Mouse (Mus musculus): ENCODE results near the gene Zfp12. TPM values are rescaled to one million over a fixed set of nuclear protein-coding genes. Genes with fewer than 3 reads are reported as not detected.

Zfp12 gene
- total and polyA plus RNA-seq, 3 experiments: 12.8 to 18.8 (median 13.1) TPM

GRCm38 (mm10) chr5:143222287-143222686 is 12.7 kb upstream of the Zfp12 start:
- Histone ChIP-seq H3K36me3 (replicated peaks in 1 of 2; ENCODE audit: control insufficient read depth in 1 of 2, insufficient read depth in 1 of 2, low read length in 1 of 2) (no peaks in the 10 kb centered on the region), H3K4me2 (ENCODE audit: insufficient read depth, low read depth, poor library complexity, severe bottlenecking) (no peak overlapping the region), H3K9ac (ENCODE audit: insufficient read depth, low read depth) (no peak overlapping the region), H3K9me3 (replicated peaks; ENCODE audit: low read length) (peaks cover 4% of the 10 kb centered on the region), H3K27ac (ENCODE audit: insufficient read depth, low read depth) (no peak overlapping the region), H3K4me3 (replicated peaks in 1 of 3; ENCODE audit: low read depth in 2 of 3, low read length in 2 of 3, poor library complexity in 1 of 3) (no peak overlapping the region), H3K4me1 (ENCODE audit: control insufficient read depth in 1 of 2, insufficient read depth in 2 of 2) (no peaks in the 10 kb centered on the region), H3K79me2 (replicated peaks; ENCODE audit: control insufficient read depth, extremely low read depth, insufficient read depth, poor library complexity, severe bottlenecking) (no peaks in the 10 kb centered on the region), H3K27me3 (replicated peaks) (peaks cover 14% of the 10 kb centered on the region)
- TF ChIP-seq HCFC1 (IDR thresholded peaks at IDR 0.05; ENCODE audit: low read depth, low read length) (no peak), NRF1 (IDR thresholded peaks at IDR 0.05; ENCODE audit: low read depth, low read length) (no peak), ZNF384 (IDR thresholded peaks at IDR 0.05; ENCODE audit: low read depth, low read length) (peak; percentile 65), CHD2 (IDR thresholded peaks at IDR 0.05; ENCODE audit: low read length) (no peak), TBP (conservative IDR thresholded peaks at IDR 0.05; ENCODE audit: low read depth, low read length) (no peak), E2F4 (IDR thresholded peaks at IDR 0.05; ENCODE audit: insufficient replicate concordance, low read depth, low read length) (no peak), USF1 (IDR thresholded peaks at IDR 0.05; ENCODE audit: low read depth, low read length) (no peak)
- dilution Hi-C loops (cut with MboI; ENCODE audit: extremely low pct_ligation_motif_present, extremely low pct_unique_long_range_greater_than_20kb, low sequenced_read_pairs) (no loop called here), in situ Hi-C loops (cut with MboI; ENCODE audit: low pct_ligation_motif_present, low pct_unique_long_range_greater_than_20kb, low sequenced_read_pairs) (no loop called here)
- DNase-seq (ENCODE audit: extremely low read depth): no peak

- H3K79me2 ChIP-seq (replicated peaks; ENCODE audit: control insufficient read depth, extremely low read depth, insufficient read depth, poor library complexity, severe bottlenecking): no peaks in the 10 kb centered on the region
- no peak for DNase-seq (ENCODE audit: extremely low read depth)
- no peak within 1 kb of the TSS for H3K4me2 ChIP-seq (ENCODE audit: insufficient read depth, low read depth, poor library complexity, severe bottlenecking)
- no peak within 1 kb of the TSS for H3K4me3 ChIP-seq (replicated peaks in 1 of 3; ENCODE audit: low read depth in 2 of 3, low read length in 2 of 3, poor library complexity in 1 of 3)
- no peaks in the 10 kb centered on the region for H3K4me1 ChIP-seq (ENCODE audit: control insufficient read depth in 1 of 2, insufficient read depth in 2 of 2)
- H3K27me3 ChIP-seq (replicated peaks): peaks cover 19% of the 10 kb centered on the region
- peaks cover 18% of the 10 kb centered on the region for H3K9me3 ChIP-seq (replicated peaks; ENCODE audit: low read length)
- H3K9ac ChIP-seq (ENCODE audit: insufficient read depth, low read depth): no peak within 1 kb of the TSS
- H3K36me3 ChIP-seq (replicated peaks in 1 of 2; ENCODE audit: control insufficient read depth in 1 of 2, insufficient read depth in 1 of 2, low read length in 1 of 2): no peaks in the 10 kb centered on the region
- in situ Hi-C loops (cut with MboI; ENCODE audit: low pct_ligation_motif_present, low pct_unique_long_range_greater_than_20kb, low sequenced_read_pairs) (no loop called here), dilution Hi-C loops (cut with MboI; ENCODE audit: extremely low pct_ligation_motif_present, extremely low pct_unique_long_range_greater_than_20kb, low sequenced_read_pairs) (no loop called here)
- H3K27ac ChIP-seq (ENCODE audit: insufficient read depth, low read depth): no peak within 1 kb of the TSS
- TF ChIP-seq ZKSCAN1 (IDR thresholded peaks at IDR 0.05; ENCODE audit: borderline replicate concordance, low read depth, low read length): no peak
- TF ChIP-seq KAT2A (IDR thresholded peaks at IDR 0.05; ENCODE audit: insufficient replicate concordance, low read length): no peak
- no peak for TF ChIP-seq SMC3 (IDR thresholded peaks at IDR 0.05; ENCODE audit: low read depth, low read length)
- no peak for TF ChIP-seq ZMIZ1 (IDR thresholded peaks at IDR 0.05; ENCODE audit: low read depth, low read length)
- no peak for TF ChIP-seq NRF1 (IDR thresholded peaks at IDR 0.05; ENCODE audit: low read depth, low read length)
Observed at GRCm38 (mm10) chr5:143226790-143227189, 8.2 kb upstream of the Zfp12 start, which contains the start of gene Spdye4a. Gene Spdye4a (minus strand): TSS chr5:143226890.

DNA sequence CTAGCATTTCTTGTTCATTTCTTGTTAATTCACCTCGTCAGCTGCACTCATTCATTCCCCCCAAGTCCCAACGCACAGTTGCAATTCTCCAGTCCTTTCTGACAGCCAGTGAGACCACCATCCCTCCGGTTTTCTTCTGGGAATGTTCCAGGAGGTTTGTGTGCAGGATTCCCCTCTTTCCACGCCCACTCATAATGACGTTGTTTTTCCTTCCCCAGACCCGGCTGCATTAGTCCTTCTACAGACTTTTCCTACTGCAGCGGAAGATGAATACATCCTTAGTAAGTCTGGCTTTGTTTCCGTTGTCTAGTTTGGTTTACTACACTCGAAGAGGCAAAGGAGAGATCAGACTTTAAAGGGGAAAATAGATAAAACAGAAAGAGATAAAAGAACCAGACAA is 1.1 kb downstream of the Zfp12 start:
- peaks cover 8 to 32% of the 10 kb centered on the region in 2 experiments; a peak in 3 of 4 replicates for H3K4me1 ChIP-seq (ENCODE audit: control insufficient read depth in 1 of 2, insufficient read depth in 2 of 2)
- in situ Hi-C loops (cut with MboI; ENCODE audit: low pct_ligation_motif_present, low pct_unique_long_range_greater_than_20kb, low sequenced_read_pairs): loop anchor here (5.0 kb wide), 1 partner anchor 54 kb away; the partner anchor contains the start of genes Rbak and Spdye4b
- H3K27ac ChIP-seq (ENCODE audit: insufficient read depth, low read depth): no peak overlapping the region
- dilution Hi-C loops (cut with MboI; ENCODE audit: extremely low pct_ligation_motif_present, extremely low pct_unique_long_range_greater_than_20kb, low sequenced_read_pairs): no loop called here
- H3K9ac ChIP-seq (ENCODE audit: insufficient read depth, low read depth): peak overlapping the region; percentile 89
- H3K4me2 ChIP-seq (ENCODE audit: insufficient read depth, low read depth, poor library complexity, severe bottlenecking): peak overlapping the region; percentile 89
- H3K36me3 ChIP-seq (replicated peaks in 1 of 2; ENCODE audit: control insufficient read depth in 1 of 2, insufficient read depth in 1 of 2, low read length in 1 of 2): peaks cover 23 to 41% of the 10 kb centered on the region in 2 experiments
- 0 out of 2 replicates have a peak, but pooled peaks cover 6% of the 10 kb centered on the region for H3K79me2 ChIP-seq (replicated peaks; ENCODE audit: control insufficient read depth, extremely low read depth, insufficient read depth, poor library complexity, severe bottlenecking)
- TF ChIP-seq SIN3A (IDR thresholded peaks at IDR 0.05; ENCODE audit: low read length) (no peak), MAFK (IDR thresholded peaks at IDR 0.05; ENCODE audit: insufficient replicate concordance, low read length) (no peak), HCFC1 (IDR thresholded peaks at IDR 0.05; ENCODE audit: low read depth, low read length) (no peak), BHLHE40 (IDR thresholded peaks at IDR 0.05; ENCODE audit: low read depth, low read length) (no peak), ZMIZ1 (IDR thresholded peaks at IDR 0.05; ENCODE audit: low read depth, low read length) (no peak), JUND (conservative IDR thresholded peaks at IDR 0.05; ENCODE audit: low read depth, low read length) (no peak), POLR2A (IDR thresholded peaks at IDR 0.05; ENCODE audit: low read depth, low read length) (no peak), NELFE (IDR thresholded peaks at IDR 0.05; ENCODE audit: low read depth, low read length) (no peak), IRF4 (IDR thresholded peaks at IDR 0.05; ENCODE audit: low read depth, low read length) (no peak), NRF1 (IDR thresholded peaks at IDR 0.05; ENCODE audit: low read depth, low read length) (no peak), ZNF384 (IDR thresholded peaks at IDR 0.05; ENCODE audit: low read depth, low read length) (no peak), EP300 (IDR thresholded peaks at IDR 0.05; ENCODE audit: low read length) (no peak), USF2 (conservative IDR thresholded peaks at IDR 0.05; ENCODE audit: low read depth, low read length) (no peak)
- no peak for DNase-seq (ENCODE audit: extremely low read depth)
- peak overlapping the region; percentile 73 to 84 (median 77) for H3K4me3 ChIP-seq (replicated peaks in 1 of 3; ENCODE audit: low read depth in 2 of 3, low read length in 2 of 3, poor library complexity in 1 of 3)
- no peaks in the 10 kb centered on the region for H3K27me3 ChIP-seq (replicated peaks)
- H3K9me3 ChIP-seq (replicated peaks; ENCODE audit: low read length): no peaks in the 10 kb centered on the region
